Mouse (Mus musculus) adrenal gland, adult 18-20 months (tissue): Measurements from ENCODE around the gene Tbl1xr1. TPM values are rescaled to one million over a fixed set of nuclear protein-coding genes. Genes with fewer than 3 reads are reported as not detected.

ENCODE experiments used
- DNase-seq, 2 experiments: peaks; one replicate each; pipeline ENCODE4 v3.0.0; 2021 to 2022; ENCODE audit warnings: low spot score in 2 of 2
- long read RNA-seq, 2 experiments: library from polyadenylated mRNA; stranded (forward); transcript quantifications; one replicate each; pipeline ENCODE4 v2.0.0; 2021
- total RNA-seq, 2 experiments: library from RNA; stranded (reverse); gene quantifications; 1 replicate in 1 of 2; 2 replicates in 1 of 2; pipeline ENCODE4 v1.2.3; 2021

Tbl1xr1 gene
- 10 to 100 TPM; 36.1 to 66.0 TPM for total RNA-seq
- long read RNA-seq, experiment 1, full-length matches to known transcripts, result 2 of 3 reads
- long read RNA-seq, experiment 1, partial matches to known transcripts, result 0 of 3 reads
- long read RNA-seq, experiment 1, other reads (novel, unspliced or antisense), result 1 of 3 reads
- long read RNA-seq, experiment 2, full-length matches to known transcripts, result 11 of 26 reads
- long read RNA-seq, experiment 2, partial matches to known transcripts, result 1 of 26 reads
- long read RNA-seq, experiment 2, other reads (novel, unspliced or antisense), result 14 of 26 reads

DNA sequence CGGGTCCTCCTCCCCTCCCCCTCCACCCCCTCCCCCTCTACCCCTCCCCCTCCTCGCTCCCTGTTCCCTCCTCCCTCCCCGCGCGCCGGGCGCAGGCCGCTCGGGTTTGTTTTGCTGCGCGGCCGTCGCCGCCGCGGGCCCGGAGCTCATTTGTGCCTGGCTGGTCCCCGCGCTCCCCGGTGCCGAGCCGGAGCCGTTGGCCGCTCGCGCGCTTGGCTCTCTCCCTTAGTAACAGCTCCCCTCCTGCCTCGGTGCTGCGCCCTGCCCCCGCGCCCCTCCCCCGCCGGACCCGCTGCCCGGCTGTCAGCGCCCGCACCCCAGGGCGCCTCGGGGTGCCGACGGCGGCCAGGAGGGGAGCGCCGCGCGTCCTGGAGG, at the start of gene Tbl1xr1:
Gene Tbl1xr1 (plus strand): TSS at position 92 of the 375 bp plus-strand sequence.
- DNase-seq, result peak; percentile 91 to 93

DNA sequence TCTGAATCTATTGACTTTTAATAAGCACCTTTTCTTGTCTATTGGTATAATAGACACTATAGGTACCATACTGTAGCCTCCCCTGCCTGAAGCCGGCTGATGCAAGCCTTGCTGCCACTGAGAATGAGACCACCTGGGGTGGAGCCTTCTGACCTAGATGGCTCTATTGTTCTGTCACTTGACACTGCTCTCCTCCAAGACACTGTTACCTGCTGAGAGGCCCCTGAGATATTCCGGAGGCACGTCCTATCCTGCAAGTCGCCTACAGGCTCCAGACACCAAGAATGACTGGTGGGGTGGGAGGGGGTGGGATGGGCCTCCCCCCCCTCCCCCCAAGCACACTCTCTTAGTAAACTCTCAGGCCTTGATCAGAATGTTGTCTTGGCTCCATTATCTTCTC, 38.4 kb upstream of the Tbl1xr1 start:
- DNase-seq, result no peak

DNA sequence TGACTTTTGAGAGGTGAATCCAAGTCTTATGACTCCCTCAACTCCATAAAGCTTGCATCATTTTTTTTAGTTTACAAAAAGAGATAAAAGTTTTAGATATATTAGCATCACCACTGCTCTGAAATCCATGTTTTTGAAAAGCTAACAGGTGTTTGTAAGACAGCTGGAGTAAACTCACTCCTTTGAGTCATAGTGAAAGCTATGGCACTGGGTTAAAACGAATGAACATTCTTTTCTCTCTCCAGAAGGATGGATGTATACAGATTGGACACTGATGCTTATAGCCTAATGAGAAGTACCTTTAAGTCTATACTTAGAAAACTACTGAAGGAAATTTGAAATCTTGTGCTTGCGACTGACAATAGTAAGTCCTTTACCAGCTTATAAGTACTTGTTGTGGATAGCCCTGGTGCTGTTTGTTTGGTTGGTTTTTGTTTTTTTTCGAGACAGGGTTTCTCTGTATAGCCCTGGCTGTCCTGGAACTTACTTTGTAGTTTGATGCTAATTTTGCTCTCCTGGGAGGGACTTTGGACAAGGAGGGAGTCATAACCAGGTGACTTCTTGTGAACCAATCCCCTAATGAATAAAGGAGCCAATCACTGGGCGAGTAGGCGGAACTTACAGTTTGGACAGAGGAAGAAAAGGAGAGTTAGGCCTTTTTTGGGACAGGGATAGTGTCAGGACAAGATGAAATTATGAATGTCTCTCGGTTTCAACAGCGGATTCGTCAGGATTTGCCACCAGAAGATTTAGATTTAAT, 37.2 kb upstream of the Tbl1xr1 start:
- no peak for DNase-seq

DNA sequence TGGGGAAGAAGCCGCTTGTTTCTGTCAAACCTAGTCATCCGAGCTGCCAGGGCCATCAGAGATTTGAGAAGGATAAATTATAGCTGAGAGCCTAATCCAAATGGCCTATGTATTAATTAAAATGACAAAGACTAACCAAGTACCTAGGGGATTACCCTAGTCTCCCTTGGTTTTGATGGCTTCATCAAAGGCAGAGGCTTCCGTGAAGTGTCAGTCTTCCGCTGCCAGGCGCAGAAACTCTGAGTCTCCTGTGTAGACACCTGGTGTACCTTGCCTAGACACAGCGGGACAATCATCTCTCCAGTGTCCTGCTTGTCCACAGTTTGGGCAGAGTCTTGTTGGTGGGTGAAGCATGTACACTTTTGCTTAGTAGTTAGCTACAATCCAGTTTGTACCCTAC, 35.8 kb upstream of the Tbl1xr1 start:
- DNase-seq, result no peak

DNA sequence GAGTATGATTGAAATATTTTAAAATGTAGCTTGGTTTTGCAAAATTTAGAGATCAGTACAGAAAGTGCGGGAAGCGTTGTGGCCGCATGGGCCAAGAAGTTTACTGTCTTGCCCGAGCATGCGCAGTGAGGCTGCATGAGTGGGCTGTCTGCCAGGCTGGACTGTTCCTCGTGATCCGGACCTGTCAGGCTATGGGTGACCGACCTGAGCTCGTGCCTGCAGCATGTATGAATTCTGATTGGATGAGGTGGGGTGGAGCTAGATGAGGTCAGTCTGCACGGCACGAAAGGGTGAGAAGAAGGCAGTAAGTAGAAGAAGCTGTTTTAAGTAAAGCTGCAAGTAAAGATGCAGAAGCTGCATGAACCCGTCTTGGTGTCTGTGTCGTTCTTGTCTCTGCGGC, 29.2 kb upstream of the Tbl1xr1 start:
- DNase-seq, result no peak

DNA sequence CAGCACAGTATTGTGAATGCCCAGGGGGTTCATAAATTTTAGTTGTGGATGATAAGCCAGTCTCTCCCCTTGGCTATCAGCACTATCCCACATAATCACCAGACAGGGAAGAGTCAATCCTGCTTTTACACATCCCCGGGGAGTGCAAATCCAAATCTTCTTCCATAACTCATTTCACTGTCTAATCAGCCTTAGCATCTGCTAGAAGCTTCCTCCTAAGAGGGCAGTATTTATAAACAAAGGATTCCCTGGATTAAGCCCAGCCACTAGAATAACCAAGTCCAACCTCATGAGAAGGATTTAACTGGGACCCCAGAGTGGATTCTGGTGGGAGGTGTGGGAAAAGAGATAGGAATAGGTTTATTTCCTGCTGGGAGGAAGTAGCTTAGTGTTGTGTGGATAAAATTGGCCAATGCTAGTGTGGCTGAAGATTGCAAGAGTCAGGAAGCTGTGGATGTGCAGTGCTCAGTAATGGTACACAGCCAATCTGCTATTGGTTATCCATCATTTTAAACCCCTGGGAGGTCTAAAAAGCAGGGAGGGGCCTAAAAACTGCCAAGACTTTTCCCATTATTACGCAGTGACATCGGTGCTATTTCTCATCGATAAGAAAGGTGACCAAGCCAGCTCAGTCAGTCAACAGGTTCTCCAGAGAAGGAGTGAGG, 19.7 kb upstream of the Tbl1xr1 start:
- no peak for DNase-seq

DNA sequence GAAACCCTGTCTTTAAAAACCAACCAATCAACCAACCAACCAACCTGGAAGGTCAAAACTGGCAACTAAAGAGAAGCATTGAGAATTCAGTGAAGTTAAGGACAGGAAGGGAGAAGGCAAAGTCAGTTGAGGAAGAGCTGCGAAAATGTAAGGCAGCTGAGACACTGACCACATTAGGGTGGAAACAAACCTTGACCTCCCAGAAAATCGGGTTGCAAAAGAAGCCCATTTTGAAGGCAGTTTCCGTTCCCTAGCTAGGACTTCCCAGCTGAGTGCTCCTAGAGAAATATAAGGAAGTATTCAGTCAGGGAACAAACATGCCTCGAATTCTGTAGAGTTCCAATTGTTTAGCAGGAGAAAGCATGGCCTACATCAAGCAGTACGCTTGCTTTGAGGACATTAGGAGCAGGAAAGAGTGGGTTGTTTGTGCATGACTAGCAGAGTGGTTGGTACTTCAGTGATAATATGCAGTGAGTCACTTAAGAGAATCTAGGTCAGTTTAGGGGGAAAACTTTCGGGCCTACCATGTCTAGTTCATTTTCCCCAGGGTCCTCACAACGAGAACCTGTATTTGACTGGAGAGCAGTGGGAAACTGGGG, 18.1 kb upstream of the Tbl1xr1 start:
- no peak for DNase-seq

DNA sequence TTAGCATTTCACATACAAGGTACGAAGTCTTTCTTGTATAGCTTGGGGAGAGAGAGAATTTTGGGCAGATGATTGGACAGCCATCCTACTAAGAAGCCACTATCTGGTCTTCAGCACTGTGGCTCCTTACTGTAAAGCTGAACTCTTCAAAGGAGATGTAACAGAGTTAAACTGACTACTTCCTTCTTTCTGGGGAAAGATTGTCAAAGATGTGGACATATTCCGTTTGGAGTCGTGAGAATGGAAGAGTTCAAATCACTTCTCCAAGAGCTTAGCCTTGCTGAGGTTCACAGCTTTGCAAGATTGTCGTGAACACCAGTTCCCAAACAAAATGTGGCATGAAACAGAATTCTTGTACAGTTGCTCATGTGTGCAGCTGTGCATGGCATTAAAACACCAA, 15.3 kb upstream of the Tbl1xr1 start:
- no peak for DNase-seq

DNA sequence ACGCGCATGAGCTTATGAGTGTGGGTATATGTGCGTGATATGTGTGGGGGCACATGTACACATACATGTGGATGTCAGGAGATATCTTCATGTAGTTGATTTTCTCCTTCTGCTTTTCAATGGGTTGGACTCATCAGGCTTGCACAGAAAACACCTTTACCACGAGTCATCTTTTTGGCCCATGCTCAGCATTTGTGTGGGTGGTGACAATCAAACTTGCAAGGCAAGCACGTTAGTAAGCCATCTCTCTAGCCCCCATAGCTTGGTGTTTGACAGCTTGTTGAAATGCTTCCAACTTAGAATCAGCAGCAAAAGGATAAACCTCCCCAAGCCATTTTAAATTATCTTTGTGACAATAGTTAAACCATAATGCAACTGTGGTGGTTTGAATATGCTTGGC, 7.8 kb upstream of the Tbl1xr1 start:
- DNase-seq, result no peak

DNA sequence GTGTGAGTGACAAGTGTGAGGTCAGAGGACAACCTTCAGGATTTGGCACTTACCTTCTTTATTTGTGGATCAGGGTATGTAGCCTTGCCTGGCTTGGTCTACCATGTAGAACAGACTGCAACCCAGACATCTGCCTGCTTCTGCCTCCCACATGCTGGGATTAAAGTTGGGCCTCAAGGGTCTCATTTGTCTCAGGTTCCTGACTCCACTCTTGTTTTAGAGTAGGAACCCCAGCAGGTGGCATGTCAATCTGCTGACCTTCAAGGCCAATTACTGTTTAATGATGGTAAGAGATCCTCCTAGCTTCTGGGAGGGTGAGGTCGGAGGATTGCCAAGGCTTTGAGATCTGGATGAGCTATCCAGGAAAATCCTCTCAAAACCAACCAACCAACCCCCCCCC, 2.5 kb upstream of the Tbl1xr1 start:
- DNase-seq, result no peak

DNA sequence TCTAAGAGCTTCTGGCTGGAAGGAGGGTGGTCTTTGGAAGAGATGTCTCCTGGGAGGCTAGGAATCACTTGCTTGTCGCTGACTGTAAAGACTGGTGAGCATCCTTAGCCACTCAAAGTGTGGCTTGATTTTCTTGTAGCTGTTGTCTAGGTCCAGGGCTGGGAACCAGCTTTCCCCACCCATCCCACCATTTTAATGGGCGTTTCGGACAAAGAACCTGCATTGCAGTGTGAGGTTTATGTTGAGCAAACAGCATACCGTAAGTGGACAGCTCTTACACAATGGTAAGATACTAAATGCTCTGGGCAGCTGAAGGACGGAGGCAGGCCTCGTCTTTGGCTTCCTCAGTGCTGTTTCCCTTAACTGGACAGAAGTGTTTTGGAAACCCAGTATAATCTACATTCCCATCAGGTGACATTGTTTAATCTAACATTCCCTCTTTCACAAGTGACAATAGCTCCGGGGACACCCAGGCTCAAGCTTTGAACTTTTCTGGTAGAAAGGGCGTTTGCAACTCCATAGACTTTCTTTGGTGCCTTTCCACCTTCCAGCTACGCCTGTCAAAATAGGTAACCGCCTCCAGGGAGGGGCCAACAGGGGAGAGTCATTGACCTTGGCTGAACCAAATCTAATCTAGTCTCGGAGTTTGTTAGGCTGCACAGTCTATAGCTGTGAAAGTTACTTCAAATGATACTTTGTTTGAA, 1.7 kb upstream of the Tbl1xr1 start:
- DNase-seq, result no peak

DNA sequence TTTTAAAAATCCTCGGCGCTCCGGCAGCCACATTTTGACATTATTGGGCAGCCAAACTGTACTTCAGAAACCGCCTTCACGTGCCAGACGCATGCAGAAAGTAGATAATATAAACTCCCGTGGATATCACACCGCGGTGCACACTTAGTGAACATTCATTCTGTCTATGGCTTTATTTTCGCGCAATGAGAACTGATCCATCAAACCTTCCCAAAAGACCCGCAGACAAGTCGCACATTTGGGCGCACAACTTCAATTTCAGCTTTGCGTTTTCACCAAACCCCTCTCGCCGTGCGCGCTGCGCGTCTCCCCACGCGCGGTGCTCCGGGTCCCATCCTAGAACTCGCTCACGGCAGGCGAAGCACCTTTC, 950 bp upstream of the Tbl1xr1 start:
- DNase-seq, result peak in 1 of 2 experiments; percentile 26

DNA sequence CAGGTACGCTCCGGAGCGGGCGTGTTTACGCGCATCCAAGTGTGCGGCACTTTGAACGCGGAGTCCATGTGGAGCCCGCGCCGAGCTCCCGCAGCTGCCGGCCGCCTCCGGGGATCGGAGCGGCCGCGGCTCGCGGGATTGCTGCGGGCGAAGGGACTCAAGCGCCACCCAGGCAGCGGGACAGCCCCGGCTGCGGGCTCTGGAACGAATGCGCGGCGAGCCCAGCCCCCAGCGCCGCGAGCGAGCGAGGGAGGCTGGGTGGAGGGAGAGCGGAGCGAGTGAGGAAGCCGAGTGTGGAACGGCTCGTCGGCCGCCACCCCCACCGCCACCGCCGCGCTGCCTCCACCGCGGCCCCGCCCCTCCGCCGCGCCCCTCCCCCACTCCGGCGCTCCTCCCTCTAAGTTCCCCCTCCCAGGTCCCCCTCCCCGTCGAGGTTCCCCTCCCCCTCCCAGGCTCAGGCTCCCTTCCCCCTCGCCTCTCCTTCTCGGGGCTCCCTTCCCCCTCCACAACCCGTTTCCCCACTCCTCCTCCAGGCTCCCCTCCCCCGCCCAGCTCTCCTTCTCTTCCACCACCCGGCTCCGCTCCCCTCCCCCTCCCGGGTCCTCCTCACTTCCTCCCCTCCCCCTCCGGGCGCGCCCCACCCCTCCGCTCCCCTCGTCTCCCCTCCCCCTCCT, 428 bp upstream of the Tbl1xr1 start:
- peak; percentile 80 to 83 for DNase-seq

DNA sequence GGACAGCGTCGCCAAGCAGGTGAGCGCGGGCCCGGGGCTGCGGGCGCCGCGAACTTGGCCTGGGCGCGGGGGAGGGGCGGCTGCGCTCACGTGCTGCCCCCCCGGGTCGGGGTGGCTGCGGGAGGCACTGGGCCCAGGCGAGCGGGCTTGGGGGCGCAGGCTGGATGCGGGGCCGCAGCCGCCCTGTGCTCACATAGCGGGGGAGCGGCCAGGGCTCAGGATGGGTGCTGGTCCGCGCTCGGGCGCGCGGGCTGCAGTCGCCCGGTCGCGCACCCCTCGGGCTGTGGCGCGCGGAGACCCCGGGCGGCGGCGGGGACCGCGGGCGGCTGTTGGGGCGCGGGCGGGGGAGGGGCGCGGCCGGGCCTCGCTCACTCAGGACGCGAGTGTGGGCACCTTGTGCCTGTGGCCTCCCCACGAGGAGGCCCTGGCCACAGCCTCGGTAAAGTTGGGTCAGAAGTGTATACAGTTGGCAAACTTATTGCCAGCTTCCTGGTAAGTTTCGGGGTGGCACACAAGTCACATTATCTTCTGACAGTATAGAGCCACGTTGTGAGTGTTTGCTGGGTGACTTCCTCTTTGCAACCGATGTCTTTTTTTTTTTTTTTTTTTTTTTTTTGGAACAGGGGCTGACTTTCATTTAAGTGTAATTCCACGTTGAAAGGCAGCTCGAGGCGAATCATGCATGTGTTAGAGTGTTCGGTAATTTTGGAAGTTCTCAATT, 644 bp downstream of the Tbl1xr1 start:
- no peak for DNase-seq

DNA sequence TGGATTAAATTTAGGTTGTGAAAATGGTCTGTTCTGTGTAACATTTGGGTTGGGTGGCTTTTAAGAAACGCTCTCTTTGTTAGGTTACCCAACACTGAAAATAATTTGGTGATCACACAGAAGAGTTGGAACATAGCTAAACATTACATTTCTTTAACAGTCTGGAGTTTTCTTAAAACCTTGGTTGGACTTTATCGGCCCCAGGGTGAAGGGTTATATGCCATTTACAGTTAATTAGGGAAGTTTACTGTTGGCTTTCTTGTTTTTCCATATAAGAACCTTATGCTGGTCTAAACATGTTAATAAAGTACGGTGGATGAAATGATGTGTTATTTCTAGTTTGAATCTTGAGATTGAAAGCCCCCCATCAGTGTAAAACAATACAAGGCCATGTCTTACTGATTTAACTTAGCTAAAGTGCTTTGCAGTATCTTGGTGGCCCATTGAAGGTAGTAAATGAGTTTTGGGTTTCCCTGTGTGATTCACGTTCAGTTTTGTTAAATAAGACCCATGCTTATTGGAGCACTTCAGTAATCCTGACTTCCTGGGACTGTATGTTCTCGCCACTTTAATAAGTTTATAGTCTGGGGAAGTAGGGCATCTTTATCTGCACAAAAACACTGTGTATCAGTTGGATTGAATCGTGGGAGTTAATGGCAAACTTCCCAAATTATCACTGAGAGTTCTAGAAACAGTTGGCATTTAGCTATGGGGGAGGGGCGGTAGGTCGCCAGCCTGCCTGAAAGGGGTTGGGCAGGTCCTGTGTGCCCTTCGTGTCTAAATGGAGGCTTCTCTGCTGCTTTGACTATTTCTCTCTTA, 1.4 kb downstream of the Tbl1xr1 start:
- DNase-seq, result peak in 1 of 2 experiments; percentile 36

DNA sequence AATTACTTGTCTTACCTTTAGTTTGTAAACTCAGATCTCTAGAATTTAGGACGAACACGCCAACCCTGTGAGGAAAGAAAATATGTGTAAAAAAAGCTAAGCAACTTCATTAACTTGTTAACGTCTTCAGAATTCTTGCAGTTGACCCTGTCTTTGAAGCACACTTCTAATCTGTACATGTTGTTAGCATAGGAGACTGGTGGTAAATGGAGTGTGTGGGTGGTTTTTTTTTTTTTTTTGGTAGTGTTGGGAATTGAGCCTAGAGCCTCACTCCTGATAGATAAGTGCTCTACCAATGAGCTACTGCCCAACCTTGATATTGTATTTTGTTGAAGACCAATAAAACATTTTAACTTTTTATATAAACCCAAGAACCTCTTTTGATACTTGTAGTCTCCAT, 2.1 kb downstream of the Tbl1xr1 start:
- DNase-seq, result no peak

DNA sequence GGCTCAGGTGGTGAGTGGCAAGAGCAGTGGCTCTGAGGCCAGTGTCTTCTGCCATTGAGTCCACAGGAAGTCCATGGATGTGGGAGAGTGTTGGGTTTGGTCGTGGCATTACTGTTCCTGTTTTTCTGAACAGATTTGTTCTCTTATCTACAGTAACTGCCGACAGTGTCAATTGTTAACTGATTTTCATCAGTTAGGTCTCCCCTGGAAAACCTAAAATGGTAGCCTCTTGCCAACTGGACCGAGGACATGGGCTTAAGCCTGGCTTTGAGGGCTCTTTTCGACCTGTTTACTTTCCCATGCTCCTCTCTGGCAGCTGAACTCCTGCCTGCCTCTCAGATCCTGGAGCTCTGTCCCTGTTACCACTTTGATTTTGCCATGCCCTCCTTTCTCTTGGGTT, 5.4 kb downstream of the Tbl1xr1 start:
- no peak for DNase-seq

DNA sequence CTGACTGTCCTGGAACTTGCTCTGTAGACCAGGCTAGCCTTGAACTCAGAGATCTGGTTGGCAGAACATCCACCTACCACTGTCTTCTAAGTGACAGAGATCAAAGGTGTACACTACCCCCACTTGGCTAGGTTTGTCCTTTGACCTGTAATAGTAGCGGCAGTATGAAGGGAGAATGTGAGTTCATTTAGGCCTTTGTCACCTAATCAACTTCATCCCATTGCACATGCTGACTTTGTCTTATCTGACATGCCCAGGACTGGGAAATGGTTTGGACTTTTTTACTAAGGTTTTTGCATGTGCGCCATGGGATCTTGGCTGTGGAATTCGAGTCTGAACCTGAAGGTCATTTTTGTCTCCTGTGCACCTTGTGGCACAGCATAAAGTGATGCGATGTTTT, 6.4 kb downstream of the Tbl1xr1 start:
- DNase-seq, result no peak
